Mouse (Mus musculus) heart, embryonic 12.5 days (tissue): ENCODE measurements around the gene Cacnb3. TPM values are rescaled to one million over a fixed set of nuclear protein-coding genes. Genes with fewer than 3 reads are reported as not detected.
A peak's percentile ranks its signal among the peaks of the same experiment; 100 is the strongest.

ENCODE experiments used
- ATAC-seq: fragments of 200-750 bp; cut with Nextera tagmentation; 2 replicates; pipeline ENCODE4 v1.8.0; 2017; ENCODE audit warnings: moderate TSS enrichment, moderate library complexity; ENCODE audit not compliant: insufficient number of reproducible peaks, low FRiP score
- H3K27ac ChIP-seq: fragments of 300-500 bp; sonication (generic); 2 replicates; pipeline ENCODE4 v1.5.1; 2016; ENCODE audit warnings: mild to moderate bottlenecking, moderate library complexity; ENCODE audit not compliant: poor library complexity, severe bottlenecking
- H3K27me3 ChIP-seq: fragments of 300-500 bp; sonication (generic); replicated peaks from 2 replicates; pipeline ENCODE4 v1.6.1; 2016; ENCODE audit warnings: mild to moderate bottlenecking, moderate library complexity
- H3K36me3 ChIP-seq: fragments of 300-500 bp; sonication (generic); 2 replicates; pipeline ENCODE4 v1.6.1; 2016; ENCODE audit warnings: mild to moderate bottlenecking, moderate library complexity
- H3K4me1 ChIP-seq: fragments of 300-500 bp; sonication (generic); replicated peaks from 2 replicates; pipeline ENCODE4 v1.6.1; 2016; ENCODE audit warnings: mild to moderate bottlenecking
- H3K4me2 ChIP-seq: fragments of 300-500 bp; sonication (generic); 2 replicates; pipeline ENCODE4 v1.6.1; 2016; ENCODE audit warnings: mild to moderate bottlenecking, moderate library complexity
- H3K4me3 ChIP-seq: fragments of 300-500 bp; sonication (generic); 2 replicates; pipeline ENCODE4 v1.5.1; 2016; ENCODE audit warnings: mild to moderate bottlenecking
- H3K9ac ChIP-seq: fragments of 300-500 bp; sonication (generic); 2 replicates; pipeline ENCODE4 v1.6.1; 2016; ENCODE audit warnings: mild to moderate bottlenecking, moderate library complexity
- H3K9me3 ChIP-seq: fragments of 300-500 bp; sonication (generic); replicated peaks from 2 replicates; pipeline ENCODE4 v1.6.1; 2016; ENCODE audit warnings: mild to moderate bottlenecking, moderate library complexity
- WGBS: fragments of 180-500 bp; shearing (Covaris S2); methylation state at CpG from one replicate; pipeline ENCODE4 v1.1.7; 2016; 5-methylcytosine and 5-hydroxymethylcytosine counted together
- polyA plus RNA-seq: library from polyadenylated mRNA; unstranded; fragments of >200 nt; fragmentation: Nextera tagmentation; extraction: Ambion mirVana; gene quantifications from 2 replicates; pipeline ENCODE4 v1.2.1, GENCODE M21; 2016

The Cacnb3 gene
- polyA plus RNA-seq, 1 experiment from 2014 or later: 10.3 TPM

GRCm38 (mm10) chr15:98676471-98676870, 45.8 kb downstream of the Cacnb3 start:
- 1% methylated on average over 9 of the region's 9 CpGs for WGBS
- Histone ChIP-seq H3K4me3 (peak overlapping the region; percentile 51), H3K4me1 (peaks cover 42% of the 10 kb centered on the region), H3K36me3 (no peaks in the 10 kb centered on the region), H3K9ac (peak overlapping the region; percentile 68), H3K4me2 (peak overlapping the region; percentile 98), H3K9me3 (no peaks in the 10 kb centered on the region), H3K27me3 (peaks cover 42% of the 10 kb centered on the region), H3K27ac (no peak overlapping the region)
- ATAC-seq: no peak

DNA sequence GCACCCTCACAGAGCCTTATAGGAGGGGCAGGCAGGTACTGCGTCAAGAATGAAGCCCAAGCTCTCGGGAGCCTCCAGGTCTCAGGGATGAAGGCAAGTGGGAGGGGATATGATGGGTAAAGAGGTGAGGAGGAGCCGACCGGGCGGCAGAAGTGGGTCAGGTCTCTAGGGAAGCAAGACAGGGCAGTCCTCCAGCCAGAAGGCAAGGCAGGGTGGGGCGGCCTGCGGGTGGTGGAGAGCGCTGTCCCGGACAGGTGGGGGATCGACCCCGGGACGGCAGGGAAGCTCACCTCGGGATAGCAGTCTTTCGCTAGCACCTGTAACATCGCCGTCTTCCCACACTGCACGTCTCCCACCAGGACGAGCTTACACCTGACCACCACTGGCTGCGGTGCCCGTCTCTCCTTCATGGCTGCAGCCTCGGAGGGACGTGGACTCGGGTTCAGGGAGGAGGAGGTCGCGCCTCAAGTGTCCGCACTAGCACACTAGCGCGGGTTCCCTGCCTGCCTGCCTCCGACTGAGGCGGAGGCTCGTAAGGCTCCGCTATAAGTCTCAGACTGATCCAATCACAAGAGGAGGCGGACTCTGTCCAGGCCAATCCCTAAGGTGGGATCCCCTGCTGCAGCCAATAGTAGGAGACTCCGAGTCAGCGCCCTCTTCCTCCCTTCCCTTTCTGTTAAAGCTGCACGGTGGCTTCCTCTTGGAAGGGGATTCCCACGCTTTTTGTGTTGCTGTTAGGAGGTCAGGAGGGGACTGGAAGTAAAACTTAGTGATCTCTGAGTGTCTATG, 46.5 kb downstream of the Cacnb3 start, which contains the start of gene Rnd1:
TSS of gene Rnd1 (minus strand) at position 522 of the 789 bp plus-strand sequence.
- Histone ChIP-seq H3K4me3 (peak within 1 kb of the TSS; percentile 51), H3K4me1 (peaks cover 42% of the 10 kb centered on the region), H3K27ac (no peak within 1 kb of the TSS), H3K4me2 (peak within 1 kb of the TSS; percentile 98), H3K9me3 (no peaks in the 10 kb centered on the region), H3K9ac (peak within 1 kb of the TSS; percentile 68), H3K27me3 (peaks cover 42% of the 10 kb centered on the region), H3K36me3 (no peaks in the 10 kb centered on the region)
- WGBS: under 1% methylated on average over 37 of the region's 37 CpGs
- peak; percentile 87 for ATAC-seq

DNA sequence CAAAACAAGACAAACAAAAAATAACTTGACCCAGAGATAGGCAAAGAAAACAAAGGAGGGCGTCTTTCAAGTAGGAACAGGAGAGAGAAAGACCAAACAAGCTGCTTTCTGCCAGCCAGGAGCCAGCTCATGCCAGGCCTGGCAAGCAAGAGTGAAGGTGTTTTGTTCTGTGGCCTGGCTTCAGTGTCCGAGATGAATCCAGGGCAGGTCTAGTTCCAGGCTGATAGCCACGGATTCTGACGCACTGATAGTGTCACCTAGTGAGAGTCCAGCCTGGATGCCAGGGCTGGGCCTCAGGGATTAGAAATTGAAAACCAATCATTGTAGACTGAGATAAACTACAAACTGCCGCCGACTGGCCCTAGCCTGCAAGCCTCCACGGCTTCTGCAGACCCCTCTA, 47.3 kb downstream of the Cacnb3 start:
- WGBS: 48% methylated on average over 7 of the region's 7 CpGs
- Histone ChIP-seq H3K4me3 (no peak overlapping the region), H3K27me3 (peaks cover 42% of the 10 kb centered on the region), H3K9me3 (no peaks in the 10 kb centered on the region), H3K27ac (no peak overlapping the region), H3K36me3 (no peaks in the 10 kb centered on the region), H3K4me1 (peaks cover 35% of the 10 kb centered on the region), H3K9ac (no peak overlapping the region), H3K4me2 (no peak overlapping the region)
- ATAC-seq: no peak

- Histone ChIP-seq H3K27ac (no peak overlapping the region), H3K9ac (no peak overlapping the region), H3K9me3 (no peaks in the 10 kb centered on the region), H3K27me3 (peaks cover 25% of the 10 kb centered on the region), H3K4me3 (no peak overlapping the region), H3K4me2 (no peak overlapping the region), H3K4me1 (peaks cover 24% of the 10 kb centered on the region), H3K36me3 (no peaks in the 10 kb centered on the region)
- ATAC-seq: no peak
- WGBS: 76% methylated on average over 8 of the region's 8 CpGs
Measured at GRCm38 (mm10) chr15:98680660-98681059, 50.0 kb downstream of the Cacnb3 start.

GRCm38 (mm10) chr15:98681633-98682032, 51.0 kb downstream of the Cacnb3 start:
- no peak for ATAC-seq
- Histone ChIP-seq H3K4me2 (no peak overlapping the region), H3K4me3 (no peak overlapping the region), H3K27me3 (peaks cover 15% of the 10 kb centered on the region), H3K27ac (no peak overlapping the region), H3K9me3 (no peaks in the 10 kb centered on the region), H3K36me3 (no peaks in the 10 kb centered on the region), H3K9ac (no peak overlapping the region), H3K4me1 (peaks cover 15% of the 10 kb centered on the region)
- WGBS: 73% methylated on average over 7 of the region's 7 CpGs

DNA sequence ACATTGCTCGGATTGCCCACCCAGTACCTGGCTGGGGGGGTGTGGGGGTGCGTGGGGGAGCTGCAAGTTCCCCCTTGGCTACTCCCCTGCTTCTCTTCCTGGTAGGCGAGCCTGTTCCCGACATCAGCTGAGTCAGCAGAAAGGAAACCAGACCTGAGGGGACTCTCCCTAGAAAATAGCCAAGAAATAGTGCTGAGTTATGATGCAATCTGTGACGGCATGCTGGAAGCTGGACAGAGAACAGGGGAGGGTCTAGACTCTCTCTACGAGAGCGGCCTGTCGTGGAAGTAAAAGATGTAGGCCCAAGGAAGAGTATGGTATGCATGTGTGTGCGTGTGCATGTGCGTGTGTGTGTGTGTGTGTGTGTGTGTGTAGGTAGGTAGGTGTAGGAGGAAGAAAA, 52.5 kb downstream of the Cacnb3 start:
- no peak overlapping the region for H3K4me3 ChIP-seq
- 53% methylated on average over 10 of the region's 10 CpGs for WGBS
- H3K36me3 ChIP-seq: no peaks in the 10 kb centered on the region
- H3K27me3 ChIP-seq: peaks cover 12% of the 10 kb centered on the region; the same call in 1 of the 2 replicates
- ATAC-seq: no peak
- H3K27ac ChIP-seq: no peak overlapping the region
- no peaks in the 10 kb centered on the region for H3K9me3 ChIP-seq
- H3K4me2 ChIP-seq: peak overlapping the region; percentile 10; the same call in 1 of the 2 replicates
- peaks cover 5% of the 10 kb centered on the region for H3K4me1 ChIP-seq
- no peak overlapping the region for H3K9ac ChIP-seq

GRCm38 (mm10) chr15:98683746-98684145, 53.1 kb downstream of the Cacnb3 start:
- WGBS: 70% methylated on average over 1 of the region's 1 CpGs
- no peak overlapping the region for H3K4me3 ChIP-seq
- H3K9ac ChIP-seq: no peak overlapping the region
- no peak for ATAC-seq
- no peaks in the 10 kb centered on the region for H3K9me3 ChIP-seq
- H3K4me1 ChIP-seq: peaks cover 9% of the 10 kb centered on the region
- H3K36me3 ChIP-seq: no peaks in the 10 kb centered on the region
- H3K27me3 ChIP-seq: peaks cover 9% of the 10 kb centered on the region; the same call in 1 of the 2 replicates
- no peak overlapping the region for H3K27ac ChIP-seq
- H3K4me2 ChIP-seq: no peak overlapping the region

- WGBS: 68% methylated on average over 3 of the region's 3 CpGs
- H3K27me3 ChIP-seq: no peaks in the 10 kb centered on the region
- peaks cover 18% of the 10 kb centered on the region for H3K4me1 ChIP-seq
- H3K27ac ChIP-seq: no peak overlapping the region
- H3K4me2 ChIP-seq: no peak overlapping the region
- no peaks in the 10 kb centered on the region for H3K9me3 ChIP-seq
- no peaks in the 10 kb centered on the region for H3K36me3 ChIP-seq
- H3K4me3 ChIP-seq: no peak overlapping the region
- ATAC-seq: no peak
- no peak overlapping the region for H3K9ac ChIP-seq
Measured at GRCm38 (mm10) chr15:98685926-98686325, 55.3 kb downstream of the Cacnb3 start.

DNA sequence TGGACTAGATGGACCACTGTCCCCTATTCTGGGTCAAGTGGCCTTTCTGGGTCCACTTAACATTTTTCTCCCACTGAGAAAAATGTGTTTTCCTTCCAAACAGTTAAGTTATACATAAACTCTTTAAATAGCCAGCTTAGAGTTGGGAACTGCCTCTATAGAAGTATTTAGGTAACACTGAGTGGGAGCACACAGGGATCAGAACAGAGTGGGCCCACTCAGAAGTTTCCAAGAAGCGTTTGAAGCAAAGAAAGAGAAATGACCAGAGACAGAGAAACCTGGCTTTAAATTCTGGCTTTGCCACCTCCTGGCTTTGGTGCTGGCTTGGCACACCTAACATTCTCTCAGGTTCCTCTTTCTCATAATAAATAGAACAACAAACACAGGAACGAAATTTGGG, 59.0 kb downstream of the Cacnb3 start:
- Histone ChIP-seq H3K36me3 (no peaks in the 10 kb centered on the region), H3K9me3 (no peaks in the 10 kb centered on the region), H3K4me3 (no peak overlapping the region), H3K9ac (no peak overlapping the region), H3K4me1 (peaks cover 32% of the 10 kb centered on the region), H3K27ac (no peak overlapping the region), H3K4me2 (no peak overlapping the region), H3K27me3 (no peaks in the 10 kb centered on the region)
- 79% methylated on average over 2 of the region's 2 CpGs for WGBS
- ATAC-seq: no peak

DNA sequence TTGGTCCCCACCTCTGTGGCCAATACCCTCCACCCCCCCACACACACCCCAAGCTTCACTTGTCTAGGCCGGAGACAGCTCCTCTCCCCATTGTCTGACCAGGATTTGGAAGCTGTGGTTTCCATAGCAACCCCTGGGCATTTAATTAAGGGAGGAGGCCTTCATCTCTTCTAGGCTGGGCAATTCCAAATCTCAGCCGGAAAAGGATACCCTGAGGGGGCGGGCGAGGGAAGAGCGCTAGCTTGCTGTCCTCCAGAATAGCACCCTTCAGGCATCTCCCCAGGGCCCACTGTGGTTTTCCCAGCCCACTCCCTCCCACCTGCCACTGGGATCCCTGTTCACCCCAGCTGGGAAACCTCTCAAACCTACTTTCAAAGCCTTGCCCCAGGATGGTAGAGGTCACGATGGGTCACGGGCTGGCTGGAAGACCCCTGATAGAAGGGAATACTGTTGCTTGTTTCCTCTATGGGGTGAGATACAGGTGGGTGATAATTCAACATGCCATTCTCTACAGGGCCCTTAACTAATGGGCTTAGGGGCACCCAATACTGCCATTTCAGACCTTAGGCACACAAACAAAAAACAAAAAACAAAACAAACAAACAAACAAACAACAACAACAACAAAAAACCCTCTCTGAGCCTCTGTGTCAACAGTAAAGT, 61.0 kb downstream of the Cacnb3 start:
- ATAC-seq: no peak
- Histone ChIP-seq H3K27ac (peak overlapping the region; percentile 81), H3K4me1 (peaks cover 32% of the 10 kb centered on the region), H3K9me3 (no peaks in the 10 kb centered on the region), H3K36me3 (no peaks in the 10 kb centered on the region), H3K4me2 (peak overlapping the region; percentile 18; the same call in 1 of the 2 replicates), H3K4me3 (no peak overlapping the region), H3K9ac (no peak overlapping the region), H3K27me3 (no peaks in the 10 kb centered on the region)
- WGBS: 45% methylated on average over 7 of the region's 7 CpGs

GRCm38 (mm10) chr15:98692171-98692715, 61.6 kb downstream of the Cacnb3 start:
- Histone ChIP-seq H3K27ac (peak overlapping the region; percentile 81), H3K4me2 (peak overlapping the region; percentile 18), H3K9me3 (no peaks in the 10 kb centered on the region), H3K4me1 (peaks cover 32% of the 10 kb centered on the region), H3K27me3 (no peaks in the 10 kb centered on the region), H3K36me3 (no peaks in the 10 kb centered on the region), H3K9ac (no peak overlapping the region), H3K4me3 (no peak overlapping the region)
- ATAC-seq: peak; percentile 84
- WGBS: 10% methylated on average over 11 of the region's 11 CpGs
